Mouse (Mus musculus): ENCODE results near the gene Elmod2. TPM values are rescaled to one million over a fixed set of nuclear protein-coding genes. Genes with fewer than 3 reads are reported as not detected.

The Elmod2 gene
- total RNA-seq, 2 experiments from 2014 or later = 7.6 to 8.6 TPM

DNA sequence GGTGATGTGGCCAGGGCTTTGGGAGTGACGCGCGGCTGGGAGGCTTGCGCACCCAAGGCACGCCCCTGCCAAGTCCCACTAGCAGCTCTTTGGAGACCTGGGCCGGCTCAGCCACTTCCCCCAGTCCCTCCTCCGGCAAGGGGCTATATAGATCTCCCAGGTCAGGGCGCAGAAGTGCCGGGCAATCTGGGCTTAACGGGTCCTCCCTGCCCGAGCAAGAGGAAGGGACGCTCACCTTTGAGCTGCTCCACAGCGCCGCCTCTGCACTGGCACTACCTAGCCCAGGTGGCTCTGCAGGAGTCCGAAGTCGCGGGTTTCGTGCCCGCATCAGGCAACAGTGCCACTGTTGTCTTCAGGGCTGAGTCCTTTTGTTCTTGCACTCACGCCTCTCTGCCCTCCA is 42.1 kb downstream of the Elmod2 start, which contains the start of gene Ucp1:
TSS of gene Ucp1 (plus strand) at position 177 of the 400 bp plus-strand sequence.
- intact Hi-C loops (cut with DNase I) = no loop called here
- DNase-seq = no peak

- intact Hi-C loops (cut with DNase I) = no loop called here
- no peak for DNase-seq
Measured at GRCm38 (mm10) chr8:83285391-83285790, 46.9 kb downstream of the Elmod2 start.

DNA sequence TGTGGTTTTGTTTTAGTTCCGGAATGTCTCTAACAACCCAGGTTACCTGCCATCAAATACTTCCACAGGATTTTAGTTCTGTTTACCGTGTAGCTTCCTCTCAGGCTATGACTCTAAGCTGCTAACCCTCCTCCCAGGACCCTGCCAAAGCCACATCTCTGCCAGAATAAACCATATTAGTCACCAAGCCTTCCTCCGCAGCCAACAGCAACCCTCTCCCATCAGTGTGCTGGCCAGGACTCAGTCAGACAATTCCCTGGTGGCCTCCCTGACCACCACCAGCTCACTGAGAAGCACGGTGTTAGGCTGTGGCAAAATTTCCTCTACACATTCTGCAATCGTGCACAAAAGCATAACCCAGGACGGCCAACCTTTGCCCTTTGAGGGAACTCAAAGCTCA is 53.9 kb downstream of the Elmod2 start:
- intact Hi-C loops (cut with DNase I) = no loop called here
- DNase-seq = peak in 1 of 2 experiments; percentile 47

DNA sequence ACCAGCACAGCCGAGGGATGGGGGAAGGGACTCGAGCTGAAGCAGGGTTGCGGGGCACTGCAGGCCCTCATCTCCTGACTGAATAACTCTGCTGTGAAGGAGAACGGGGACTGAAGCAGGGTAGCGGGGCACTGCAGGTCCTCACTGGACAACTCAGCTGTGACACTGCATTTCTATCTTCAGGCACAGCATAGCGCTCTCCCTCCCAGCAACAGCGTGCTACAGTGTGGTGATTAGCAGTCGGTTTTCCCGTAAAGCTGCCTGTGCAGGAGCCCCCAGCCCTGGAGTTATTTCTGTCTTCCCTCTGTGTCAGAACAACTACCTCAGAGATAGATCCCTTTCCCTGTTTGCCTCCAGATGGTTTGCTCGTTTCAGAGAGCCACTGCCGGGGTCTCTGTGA is 57.8 kb downstream of the Elmod2 start:
- intact Hi-C loops (cut with DNase I) = no loop called here
- DNase-seq = no peak

DNA sequence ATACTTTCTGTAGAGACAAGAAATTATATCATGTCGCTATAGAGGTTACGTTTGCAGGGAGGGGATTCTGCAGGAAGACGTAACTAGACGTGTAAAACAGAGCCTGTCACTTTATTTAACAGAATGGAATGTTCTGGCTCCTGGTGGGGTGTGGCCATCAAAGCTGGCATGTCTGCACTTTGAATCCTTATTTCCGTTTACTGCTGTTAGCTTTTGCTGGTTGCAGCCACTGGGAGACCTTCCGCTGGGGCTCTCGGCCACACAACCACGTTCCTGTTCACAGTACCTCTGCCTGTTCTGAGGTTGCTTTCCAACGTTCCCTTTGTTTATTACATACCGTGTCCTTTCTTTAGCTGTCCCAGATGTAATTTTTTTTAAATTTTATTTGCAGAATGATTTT is 59.8 kb downstream of the Elmod2 start:
- intact Hi-C loops (cut with DNase I) = no loop called here
- no peak for DNase-seq

GRCm38 (mm10) chr8:83271172-83271571 is 61.1 kb downstream of the Elmod2 start:
- intact Hi-C loops (cut with DNase I) = no loop called here
- no peak for DNase-seq

Other genes with a start within 250 kb of the Elmod2 start
- 1 to 10 TPM; 3.4 to 3.6 TPM for gene Tbc1d9, start 167.1 kb downstream of the Elmod2 start, total RNA-seq (2021)
- gene Gm10645, start 166.3 kb downstream of the Elmod2 start, total RNA-seq (2021) = not detected
- 10 to 100 TPM in 1 of 2 experiments, under 1 TPM in 1; 0.78 to 77.9 TPM for gene Ucp1, start 42.1 kb downstream of the Elmod2 start, total RNA-seq (2021)
- gene Mgat4d, start 16.0 kb upstream of the Elmod2 start, total RNA-seq (2021) = not detected
- not detected for gene Clgn, start 57.4 kb upstream of the Elmod2 start, total RNA-seq (2021)
- 10 to 100 TPM; 39.6 to 44.3 TPM for gene Scoc, start 125.9 kb upstream of the Elmod2 start, total RNA-seq (2021)
- not detected for gene Olfr370, start 203.3 kb upstream of the Elmod2 start, total RNA-seq (2021)
- 100 to 1,000 TPM; 675 to 683 TPM for gene Ndufb7, start 234.2 kb upstream of the Elmod2 start, total RNA-seq (2021)